Mouse (Mus musculus) liver, embryonic 11.5 days (tissue): ENCODE results near the gene Znrd1as. TPM values are rescaled to one million over a fixed set of nuclear protein-coding genes. Genes with fewer than 3 reads are reported as not detected.

Source experiments
- ATAC-seq: fragments of 200-750 bp; cut with Nextera tagmentation; replicated peaks from 2 replicates; pipeline ENCODE4 v1.8.0; 2017; ENCODE audit warnings: moderate number of reproducible peaks, mild to moderate bottlenecking, moderate TSS enrichment, moderate library complexity; ENCODE audit not compliant: low FRiP score
- DNase-seq: peaks from one replicate; pipeline ENCODE4 v3.0.0-alpha.2; 2017; ENCODE audit warnings: low spot score
- H3K27ac ChIP-seq: fragments of 300-500 bp; sonication (generic); 2 replicates; pipeline ENCODE4 v1.5.1; 2014; ENCODE audit warnings: mild to moderate bottlenecking, low read depth, low read length, control low read depth
- H3K27me3 ChIP-seq: fragments of 300-500 bp; sonication (generic); replicated peaks from 2 replicates; pipeline ENCODE4 v1.6.1; 2014; ENCODE audit warnings: low read length, mixed read lengths; ENCODE audit not compliant: control insufficient read depth, insufficient read depth
- H3K36me3 ChIP-seq: fragments of 300-500 bp; sonication (generic); 2 replicates; pipeline ENCODE4 v1.6.1; 2014; ENCODE audit warnings: mild to moderate bottlenecking, low read length, moderate library complexity, mixed read lengths; ENCODE audit not compliant: control insufficient read depth, insufficient read depth
- H3K4me1 ChIP-seq: fragments of 300-500 bp; sonication (generic); replicated peaks from 2 replicates; pipeline ENCODE4 v1.6.1; 2014; ENCODE audit warnings: low read length, mixed read lengths; ENCODE audit not compliant: control insufficient read depth, insufficient read depth
- H3K4me2 ChIP-seq: fragments of 300-500 bp; sonication (generic); 2 replicates; pipeline ENCODE4 v1.6.1; 2014; ENCODE audit warnings: mild to moderate bottlenecking, control low read depth, moderate library complexity
- H3K4me3 ChIP-seq: fragments of 300-500 bp; sonication (generic); 2 replicates; pipeline ENCODE4 v1.5.1; 2014; ENCODE audit warnings: low read depth, low read length, control low read depth
- H3K9ac ChIP-seq: fragments of 300-500 bp; sonication (generic); 2 replicates; pipeline ENCODE4 v1.6.1; 2014; ENCODE audit warnings: low read depth, low read length, control low read depth
- H3K9me3 ChIP-seq: fragments of 300-500 bp; sonication (generic); 2 replicates; pipeline ENCODE4 v1.6.1; 2016; ENCODE audit warnings: low read length, inconsistent platforms, mixed read lengths; ENCODE audit not compliant: control insufficient read depth
- WGBS: fragments of 180-500 bp; shearing (Covaris S2); extraction: QIAGEN DNeasy Blood & Tissue Kit; methylation state at CpG from one replicate; pipeline ENCODE4 v1.1.7; 2014; 5-methylcytosine and 5-hydroxymethylcytosine counted together
- polyA plus RNA-seq: library from polyadenylated mRNA; unstranded; fragments of >200 nt; fragmentation: Nextera tagmentation; extraction: Ambion mirVana; gene quantifications from 2 replicates; pipeline ENCODE4 v1.2.1, GENCODE M21; 2014

Znrd1as gene
- polyA plus RNA-seq, 1 experiment from 2014 or later: 6.6 TPM

GRCm38 (mm10) chr17:36943691-36944090, 14.7 kb upstream of the Znrd1as start:
- no peak for ATAC-seq
- Histone ChIP-seq H3K4me2 (no peak overlapping the region), H3K27me3 (peaks cover 84% of the 10 kb centered on the region), H3K9ac (no peak overlapping the region), H3K36me3 (peaks cover under 1% of the 10 kb centered on the region; the same call in 1 of the 2 replicates), H3K27ac (no peak overlapping the region), H3K4me1 (0 out of 2 replicates have a peak, but pooled peaks cover 4% of the 10 kb centered on the region), H3K4me3 (no peak overlapping the region), H3K9me3 (no peaks in the 10 kb centered on the region)
- WGBS: 21% methylated on average over 5 of the region's 5 CpGs
- no peak for DNase-seq

- Histone ChIP-seq H3K9me3 (no peaks in the 10 kb centered on the region), H3K4me1 (0 out of 2 replicates have a peak, but pooled peaks cover 4% of the 10 kb centered on the region), H3K27me3 (peaks cover 83% of the 10 kb centered on the region), H3K9ac (no peak overlapping the region), H3K4me3 (no peak overlapping the region), H3K36me3 (peaks cover 6% of the 10 kb centered on the region; the same call in 1 of the 2 replicates), H3K27ac (no peak overlapping the region), H3K4me2 (no peak overlapping the region)
- ATAC-seq (no peak), DNase-seq (no peak)
- 23% methylated on average over 9 of the region's 9 CpGs for WGBS
Measured at GRCm38 (mm10) chr17:36944121-36944775, 14.1 kb upstream of the Znrd1as start.

- H3K27ac ChIP-seq: no peak overlapping the region
- ATAC-seq (no peak), DNase-seq (peak; percentile 62)
- H3K4me2 ChIP-seq: peak overlapping the region; percentile 68
- peak overlapping the region; percentile 40 for H3K4me3 ChIP-seq
- 0 out of 2 replicates have a peak, but pooled peaks cover 4% of the 10 kb centered on the region for H3K4me1 ChIP-seq
- 1% methylated on average over 62 of the region's 62 CpGs for WGBS
- H3K9ac ChIP-seq: peak overlapping the region; percentile 44; the same call in 1 of the 2 replicates
- peaks cover 63% of the 10 kb centered on the region for H3K27me3 ChIP-seq
- peaks cover 7% of the 10 kb centered on the region; the same call in 1 of the 2 replicates for H3K36me3 ChIP-seq
- no peaks in the 10 kb centered on the region for H3K9me3 ChIP-seq
Measured at GRCm38 (mm10) chr17:36947051-36947819, 11.2 kb upstream of the Znrd1as start.

GRCm38 (mm10) chr17:36948286-36948685, 10.1 kb upstream of the Znrd1as start:
- ATAC-seq: no peak
- no peak overlapping the region for H3K9ac ChIP-seq
- no peaks in the 10 kb centered on the region for H3K4me1 ChIP-seq
- no peak for DNase-seq
- WGBS: 84% methylated on average over 1 of the region's 1 CpGs
- H3K4me2 ChIP-seq: no peak overlapping the region
- H3K9me3 ChIP-seq: no peaks in the 10 kb centered on the region
- H3K4me3 ChIP-seq: no peak overlapping the region
- peaks cover 7% of the 10 kb centered on the region; the same call in 1 of the 2 replicates for H3K36me3 ChIP-seq
- H3K27me3 ChIP-seq: peaks cover 52% of the 10 kb centered on the region
- no peak overlapping the region for H3K27ac ChIP-seq

- H3K9ac ChIP-seq: no peak overlapping the region
- peaks cover 42% of the 10 kb centered on the region for H3K27me3 ChIP-seq
- 90% methylated on average over 8 of the region's 8 CpGs for WGBS
- H3K36me3 ChIP-seq: peaks cover 7% of the 10 kb centered on the region; the same call in 1 of the 2 replicates
- no peak for DNase-seq
- H3K27ac ChIP-seq: no peak overlapping the region
- no peaks in the 10 kb centered on the region for H3K4me1 ChIP-seq
- H3K9me3 ChIP-seq: no peaks in the 10 kb centered on the region
- no peak overlapping the region for H3K4me3 ChIP-seq
- no peak overlapping the region for H3K4me2 ChIP-seq
- ATAC-seq: no peak
Measured at GRCm38 (mm10) chr17:36949265-36949664, 9.1 kb upstream of the Znrd1as start.

GRCm38 (mm10) chr17:36950981-36951947, 7.1 kb upstream of the Znrd1as start, which contains the start of gene Ppp1r11:
Gene Ppp1r11 (minus strand): TSS chr17:36951741.
- 2% methylated on average over 36 of the region's 36 CpGs for WGBS
- H3K4me3 ChIP-seq: peak within 1 kb of the TSS; percentile 86
- peak within 1 kb of the TSS; percentile 66 for H3K4me2 ChIP-seq
- H3K27ac ChIP-seq: peak within 1 kb of the TSS; percentile 43
- no peaks in the 10 kb centered on the region for H3K4me1 ChIP-seq
- H3K9ac ChIP-seq: peak within 1 kb of the TSS; percentile 73
- peaks cover 7% of the 10 kb centered on the region; the same call in 1 of the 2 replicates for H3K36me3 ChIP-seq
- ATAC-seq (peak; percentile 95), DNase-seq (peak; percentile 90)
- peaks cover 22% of the 10 kb centered on the region for H3K27me3 ChIP-seq
- no peaks in the 10 kb centered on the region for H3K9me3 ChIP-seq

- Histone ChIP-seq H3K4me3 (no peak overlapping the region), H3K9me3 (no peaks in the 10 kb centered on the region), H3K27me3 (peaks cover 9% of the 10 kb centered on the region), H3K4me2 (no peak overlapping the region), H3K36me3 (peaks cover 10% of the 10 kb centered on the region; the same call in 1 of the 2 replicates), H3K9ac (no peak overlapping the region), H3K27ac (no peak overlapping the region), H3K4me1 (no peaks in the 10 kb centered on the region; the same call in 1 of the 2 replicates)
- 91% methylated on average over 2 of the region's 2 CpGs for WGBS
- ATAC-seq (no peak), DNase-seq (no peak)
Measured at GRCm38 (mm10) chr17:36952631-36953030, 5.8 kb upstream of the Znrd1as start.

- 72% methylated on average over 1 of the region's 1 CpGs for WGBS
- ATAC-seq (no peak), DNase-seq (no peak)
- Histone ChIP-seq H3K4me2 (no peak overlapping the region), H3K4me3 (no peak overlapping the region), H3K27ac (no peak overlapping the region), H3K27me3 (peaks cover 4% of the 10 kb centered on the region; the same call in 1 of the 2 replicates), H3K9me3 (no peaks in the 10 kb centered on the region), H3K4me1 (no peaks in the 10 kb centered on the region; the same call in 1 of the 2 replicates), H3K9ac (no peak overlapping the region), H3K36me3 (peaks cover 10% of the 10 kb centered on the region; the same call in 1 of the 2 replicates)
Measured at GRCm38 (mm10) chr17:36953062-36953461, 5.3 kb upstream of the Znrd1as start.
